Mouse (Mus musculus) brain, embryonic 18.5 days (tissue): Measurements from ENCODE around the gene Col23a1.
"Not testable (repeated sequence)": the region's sequence is repeated elsewhere in the genome, so short reads cannot be mapped to it uniquely, and the experiment has no call there.

ENCODE experiments used
- DNase-seq: peaks from one replicate; pipeline ENCODE4 v3.0.0-alpha.2; 2012; ENCODE audit warnings: low read depth, low spot score

Gene Col23a1

GRCm38 (mm10) chr11:51586411-51586810 lies 296.7 kb downstream of the Col23a1 start:
- DNase-seq: no peak

- no peak for DNase-seq
These were observed 297.3 kb downstream of the Col23a1 start for GRCm38 (mm10) chr11:51587059-51587458.

- no peak for DNase-seq
These were observed 299.1 kb downstream of the Col23a1 start for GRCm38 (mm10) chr11:51588833-51589232.

- DNase-seq: no peak
These were observed 300.3 kb downstream of the Col23a1 start for GRCm38 (mm10) chr11:51590002-51590401.

GRCm38 (mm10) chr11:51591168-51591567 lies 301.4 kb downstream of the Col23a1 start:
- no peak for DNase-seq

- DNase-seq: no peak
These were observed 302.2 kb downstream of the Col23a1 start for GRCm38 (mm10) chr11:51591915-51592314.

- DNase-seq: no peak
These were observed 303.6 kb downstream of the Col23a1 start for GRCm38 (mm10) chr11:51593368-51593767.

- no peak for DNase-seq
These were observed 304.1 kb downstream of the Col23a1 start for GRCm38 (mm10) chr11:51593849-51594248.

- no peak for DNase-seq
These were observed 305.1 kb downstream of the Col23a1 start for GRCm38 (mm10) chr11:51594715-51595350.

GRCm38 (mm10) chr11:51595459-51596083 lies 305.9 kb downstream of the Col23a1 start:
- DNase-seq: no peak

GRCm38 (mm10) chr11:51597553-51597952 lies 307.8 kb downstream of the Col23a1 start:
- DNase-seq: no peak

GRCm38 (mm10) chr11:51602253-51602652 lies 312.5 kb downstream of the Col23a1 start:
- DNase-seq: no peak

- DNase-seq: no peak
These were observed 316.1 kb downstream of the Col23a1 start for GRCm38 (mm10) chr11:51605602-51606446.

GRCm38 (mm10) chr11:51606447-51607095 lies 316.9 kb downstream of the Col23a1 start, which contains the start of gene Hnrnpab:
Gene Hnrnpab (minus strand): TSS chr11:51606847.
- peak; percentile 91 for DNase-seq

GRCm38 (mm10) chr11:51607096-51607738 lies 317.5 kb downstream of the Col23a1 start:
- DNase-seq: no peak

GRCm38 (mm10) chr11:51609266-51609909 lies 319.7 kb downstream of the Col23a1 start:
- no peak for DNase-seq

- DNase-seq: not testable (repeated sequence)
These were observed 320.2 kb downstream of the Col23a1 start for GRCm38 (mm10) chr11:51609940-51610339.

GRCm38 (mm10) chr11:51614256-51614655 lies 324.5 kb downstream of the Col23a1 start:
- DNase-seq: no peak

- no peak for DNase-seq
These were observed 325.4 kb downstream of the Col23a1 start for GRCm38 (mm10) chr11:51615129-51615528.

GRCm38 (mm10) chr11:51615601-51616000 lies 325.9 kb downstream of the Col23a1 start:
- no peak for DNase-seq

GRCm38 (mm10) chr11:51616113-51616512 lies 326.4 kb downstream of the Col23a1 start:
- not testable (repeated sequence) for DNase-seq
